Mouse (Mus musculus): ENCODE results near the gene Arl6.

- TF ChIP-seq HCFC1 (IDR thresholded peaks at IDR 0.05; ENCODE audit: low read depth, low read length): no peak
- TF ChIP-seq POLR2A (IDR thresholded peaks at IDR 0.05; ENCODE audit: low read depth, low read length): no peak
- no peak for TF ChIP-seq CHD2 (IDR thresholded peaks at IDR 0.05; ENCODE audit: low read length)
- TF ChIP-seq POLR2AphosphoS2 (IDR thresholded peaks at IDR 0.05; ENCODE audit: low read depth, low read length): no peak
- no peak for TF ChIP-seq TBP (conservative IDR thresholded peaks at IDR 0.05; ENCODE audit: low read depth, low read length)
- TF ChIP-seq CTCF (conservative IDR thresholded peaks at IDR 0.05 in 1 of 2, IDR thresholded peaks at IDR 0.05 in 1 of 2; ENCODE audit: low read depth in 2 of 2, low read length in 2 of 2): no peak
- no peak for TF ChIP-seq MEF2A (IDR thresholded peaks at IDR 0.05; ENCODE audit: borderline replicate concordance, low read depth, low read length)
- TF ChIP-seq E2F4 (IDR thresholded peaks at IDR 0.05; ENCODE audit: insufficient replicate concordance, low read depth, low read length): no peak
- TF ChIP-seq SIN3A (IDR thresholded peaks at IDR 0.05; ENCODE audit: low read length): no peak
- TF ChIP-seq NRF1 (IDR thresholded peaks at IDR 0.05; ENCODE audit: low read depth, low read length): no peak
- no peak for TF ChIP-seq CHD1 (IDR thresholded peaks at IDR 0.05; ENCODE audit: low read depth, low read length)
Observed at GRCm38 (mm10) chr16:59565631-59566030, 73.6 kb downstream of the Arl6 start.

Measured in CH12.LX (cell line).